Mouse (Mus musculus) midbrain, embryonic 12.5 days (tissue): ENCODE data around the gene Adora2a. TPM values are rescaled to one million over a fixed set of nuclear protein-coding genes. Genes with fewer than 3 reads are reported as not detected.
A peak's percentile ranks its signal among the peaks of the same experiment; 100 is the strongest.

Experiments used
- ATAC-seq: fragments of 200-750 bp; cut with Nextera tagmentation; 2 replicates; pipeline ENCODE4 v1.8.0; 2017; ENCODE audit warnings: low read depth, moderate TSS enrichment, moderate library complexity; ENCODE audit not compliant: low FRiP score
- H3K27ac ChIP-seq: fragments of 300-500 bp; sonication (generic); replicated peaks from 2 replicates; pipeline ENCODE4 v1.5.1; 2016; ENCODE audit warnings: mild to moderate bottlenecking
- H3K27me3 ChIP-seq: fragments of 300-500 bp; sonication (generic); 2 replicates; pipeline ENCODE4 v1.6.1; 2016; ENCODE audit warnings: mild to moderate bottlenecking
- H3K36me3 ChIP-seq: fragments of 300-500 bp; sonication (generic); 2 replicates; pipeline ENCODE4 v1.6.1; 2016
- H3K4me1 ChIP-seq: fragments of 300-500 bp; sonication (generic); 2 replicates; pipeline ENCODE4 v1.6.1; 2016
- H3K4me2 ChIP-seq: fragments of 300-500 bp; sonication (generic); replicated peaks from 2 replicates; pipeline ENCODE4 v1.6.1; 2016; ENCODE audit warnings: mild to moderate bottlenecking, moderate library complexity
- H3K4me3 ChIP-seq: fragments of 300-500 bp; sonication (generic); 2 replicates; pipeline ENCODE4 v1.5.1; 2016; ENCODE audit warnings: mild to moderate bottlenecking
- H3K9ac ChIP-seq: fragments of 300-500 bp; sonication (generic); replicated peaks from 2 replicates; pipeline ENCODE4 v1.6.1; 2016; ENCODE audit warnings: mild to moderate bottlenecking, moderate library complexity
- H3K9me3 ChIP-seq: fragments of 300-500 bp; sonication (generic); 2 replicates; pipeline ENCODE4 v1.6.1; 2016; ENCODE audit warnings: mild to moderate bottlenecking
- WGBS: fragments of 180-500 bp; shearing (Covaris S2); methylation state at CpG from one replicate; pipeline ENCODE4 v1.1.7; 2016; 5-methylcytosine and 5-hydroxymethylcytosine counted together
- polyA plus RNA-seq: library from polyadenylated mRNA; unstranded; fragments of >200 nt; fragmentation: Nextera tagmentation; extraction: Ambion mirVana; gene quantifications from 2 replicates; pipeline ENCODE4 v1.2.1, GENCODE M21; 2016

Adora2a gene
- polyA plus RNA-seq, 1 experiment from 2014 or later = 2.7 TPM

DNA sequence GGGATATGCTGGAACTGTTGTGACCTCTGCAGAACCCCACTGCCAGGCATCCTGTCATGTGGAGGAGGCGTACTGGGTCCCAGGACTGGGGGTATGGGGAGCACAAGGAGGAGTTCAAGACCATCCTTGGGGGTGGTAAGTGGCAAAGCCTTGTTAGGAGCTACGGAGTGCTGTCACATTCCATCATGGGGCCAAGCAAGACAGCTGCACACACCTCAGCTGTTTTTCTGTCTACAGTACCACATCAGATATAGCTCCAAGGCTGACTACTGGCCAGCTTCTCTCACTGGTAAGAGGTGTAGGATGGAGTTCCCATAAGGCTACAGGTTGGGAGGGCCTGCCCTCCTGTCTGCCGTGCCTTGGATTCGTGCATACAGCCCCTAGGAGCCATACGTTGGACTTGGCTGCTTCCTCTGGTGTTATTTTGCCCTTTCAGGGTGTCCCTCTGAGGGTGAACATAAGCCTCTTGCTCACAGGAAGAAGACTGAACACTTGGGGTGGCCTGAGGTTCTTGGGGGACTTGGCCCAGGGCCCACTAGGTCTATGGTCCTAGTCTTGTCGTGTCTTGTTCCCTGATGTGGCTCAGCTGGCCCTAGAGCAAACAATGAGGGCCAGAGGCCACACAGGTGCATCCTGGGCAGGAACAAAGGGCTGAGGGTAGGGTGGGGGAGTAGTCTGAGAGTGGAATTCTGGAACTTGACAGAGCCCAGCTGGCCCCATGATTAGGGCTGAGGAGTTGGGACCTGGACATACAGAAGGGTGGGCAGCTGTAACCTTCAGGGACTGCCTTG is 2.3 kb upstream of the Adora2a start:
- Histone ChIP-seq H3K4me1 (peaks cover 14% of the 10 kb centered on the region), H3K9me3 (no peaks in the 10 kb centered on the region), H3K27me3 (peaks cover 38% of the 10 kb centered on the region), H3K4me3 (no peak overlapping the region), H3K9ac (no peak overlapping the region), H3K4me2 (no peak overlapping the region), H3K27ac (no peak overlapping the region), H3K36me3 (peaks cover 31% of the 10 kb centered on the region)
- 75% methylated on average over 6 of the region's 6 CpGs for WGBS
- ATAC-seq = no peak

DNA sequence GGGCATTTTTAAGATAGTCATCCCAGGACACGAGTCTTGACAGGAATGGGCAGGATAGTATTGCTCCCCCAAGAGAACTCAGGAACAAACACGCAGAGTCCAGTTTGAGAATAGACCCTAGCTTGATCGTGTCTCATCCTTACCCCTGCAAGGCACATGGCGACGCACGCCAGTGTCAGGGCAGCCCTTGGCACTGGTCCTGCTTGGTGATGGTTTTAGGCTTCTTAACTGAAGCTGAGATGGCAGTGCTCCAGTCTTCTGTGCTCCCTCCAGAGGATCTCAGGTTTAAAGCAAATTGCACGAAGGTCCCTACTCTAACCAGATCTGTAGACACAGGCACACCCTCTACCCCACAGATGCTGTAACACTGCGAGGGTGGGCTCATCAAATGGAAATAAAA is 921 bp upstream of the Adora2a start:
- Histone ChIP-seq H3K4me2 (no peak overlapping the region), H3K27ac (no peak overlapping the region), H3K9ac (no peak overlapping the region), H3K9me3 (no peaks in the 10 kb centered on the region), H3K4me3 (no peak overlapping the region), H3K4me1 (peaks cover 14% of the 10 kb centered on the region), H3K27me3 (peaks cover 43% of the 10 kb centered on the region), H3K36me3 (peaks cover 17% of the 10 kb centered on the region; the same call in 1 of the 2 replicates)
- WGBS = 82% methylated on average over 8 of the region's 8 CpGs
- no peak for ATAC-seq

DNA sequence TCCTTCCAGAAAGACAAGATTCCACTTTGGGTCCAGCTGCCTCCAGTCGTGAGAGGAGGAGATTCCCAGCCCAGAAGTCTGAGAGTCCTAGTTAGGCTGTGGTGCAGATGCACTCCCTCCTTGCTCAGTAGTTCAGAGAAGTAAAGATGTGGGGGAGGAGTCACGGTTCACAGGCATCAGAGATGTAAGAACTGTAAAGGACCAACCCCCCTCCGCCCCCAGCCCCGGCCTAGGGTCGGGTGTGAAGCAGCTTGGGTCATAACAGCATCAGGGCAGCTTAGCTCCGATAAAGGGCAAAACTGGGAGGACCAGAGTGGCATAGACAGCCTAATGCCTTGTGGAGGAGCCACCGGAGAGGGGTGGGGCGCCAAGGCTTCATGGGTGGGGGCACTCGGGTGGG is 205 bp upstream of the Adora2a start:
- ATAC-seq = peak; percentile 28
- Histone ChIP-seq H3K4me3 (peak overlapping the region; percentile 42), H3K27ac (no peak overlapping the region), H3K4me1 (peaks cover 14% of the 10 kb centered on the region), H3K9ac (peak overlapping the region; percentile 52; the same call in 1 of the 2 replicates), H3K9me3 (no peaks in the 10 kb centered on the region), H3K36me3 (peaks cover 10% of the 10 kb centered on the region; the same call in 1 of the 2 replicates), H3K27me3 (peaks cover 43% of the 10 kb centered on the region), H3K4me2 (peak overlapping the region; percentile 50)
- WGBS = 6% methylated on average over 9 of the region's 9 CpGs

DNA sequence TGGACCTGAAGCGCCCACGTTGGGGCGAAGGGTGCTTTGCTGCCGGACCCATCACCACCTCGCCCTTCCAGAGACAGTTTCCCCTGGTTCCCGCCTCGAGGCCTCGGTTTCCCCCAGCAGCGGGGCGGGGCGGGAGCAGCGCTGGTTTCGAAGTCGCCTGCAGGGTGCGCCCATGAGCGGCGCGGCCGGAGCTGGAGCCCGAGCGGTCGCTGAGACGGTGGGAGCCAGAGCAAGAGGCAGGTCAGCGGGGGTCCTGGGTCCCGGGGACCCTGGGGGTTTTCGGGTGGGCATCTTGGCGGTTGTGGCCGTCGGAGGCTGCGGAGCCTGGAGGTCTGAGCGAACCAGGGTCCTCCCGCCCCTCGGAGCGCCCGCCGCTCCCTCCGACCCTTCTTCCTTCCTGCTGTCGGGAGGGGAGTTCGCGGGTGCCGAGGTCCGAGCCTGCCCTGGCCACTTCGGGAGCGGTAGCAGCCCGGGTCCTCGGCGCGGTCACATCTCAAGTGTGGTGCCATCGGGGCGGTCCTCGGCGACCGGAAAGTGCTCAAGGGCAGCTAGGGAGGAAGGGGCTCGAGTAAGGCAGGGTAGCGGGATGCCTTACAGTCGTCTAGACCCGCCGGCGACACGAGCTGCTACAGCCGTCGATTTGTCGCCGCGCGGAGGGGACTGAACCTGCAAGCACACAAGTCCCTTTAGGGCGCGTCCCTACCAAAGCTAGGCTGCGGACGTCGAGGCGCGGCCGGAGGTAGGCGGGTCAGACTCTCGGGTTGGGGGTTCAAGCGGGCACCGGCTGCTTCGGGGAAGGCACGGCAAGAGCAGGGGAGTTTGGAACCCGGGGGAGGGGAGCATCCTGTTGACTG is 458 bp downstream of the Adora2a start:
- H3K4me2 ChIP-seq = peak overlapping the region; percentile 50
- ATAC-seq = peak; percentile 73
- 2% methylated on average over 78 of the region's 81 CpGs for WGBS
- H3K9me3 ChIP-seq = no peaks in the 10 kb centered on the region
- no peak overlapping the region for H3K27ac ChIP-seq
- H3K9ac ChIP-seq = peak overlapping the region; percentile 52
- peaks cover 14% of the 10 kb centered on the region for H3K4me1 ChIP-seq
- peak overlapping the region; percentile 42 for H3K4me3 ChIP-seq
- 0 out of 2 replicates have a peak, but pooled peaks cover 4% of the 10 kb centered on the region for H3K36me3 ChIP-seq
- peaks cover 43% of the 10 kb centered on the region for H3K27me3 ChIP-seq

DNA sequence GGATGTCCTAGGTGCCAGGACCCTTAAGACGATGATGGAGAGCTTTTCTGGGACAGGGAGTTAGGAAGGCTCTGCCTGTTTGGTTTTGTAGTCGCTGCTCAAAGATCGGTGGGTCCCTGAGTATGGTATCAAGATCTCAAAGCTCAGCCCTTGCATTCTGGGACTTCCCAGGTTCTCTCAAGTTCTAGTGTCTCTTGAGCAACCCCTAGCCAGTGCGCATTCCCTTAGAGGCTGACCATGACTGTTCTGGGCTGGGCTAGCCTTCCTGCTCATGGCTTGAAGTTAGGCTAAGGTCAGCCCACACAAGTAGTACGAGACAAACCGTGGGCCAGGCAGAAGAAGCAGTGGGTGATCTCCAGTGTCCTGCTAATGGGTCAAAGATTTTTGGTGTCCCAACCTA is 1.5 kb downstream of the Adora2a start:
- no peaks in the 10 kb centered on the region for H3K9me3 ChIP-seq
- H3K27ac ChIP-seq = no peak overlapping the region
- no peaks in the 10 kb centered on the region for H3K36me3 ChIP-seq
- H3K27me3 ChIP-seq = peaks cover 43% of the 10 kb centered on the region
- H3K4me3 ChIP-seq = no peak overlapping the region
- ATAC-seq = no peak
- H3K9ac ChIP-seq = no peak overlapping the region
- H3K4me2 ChIP-seq = 0 out of 2 replicates have a peak overlapping the region, but pooled peaks have one; percentile 50
- 81% methylated on average over 6 of the region's 6 CpGs for WGBS
- H3K4me1 ChIP-seq = peaks cover 14% of the 10 kb centered on the region

DNA sequence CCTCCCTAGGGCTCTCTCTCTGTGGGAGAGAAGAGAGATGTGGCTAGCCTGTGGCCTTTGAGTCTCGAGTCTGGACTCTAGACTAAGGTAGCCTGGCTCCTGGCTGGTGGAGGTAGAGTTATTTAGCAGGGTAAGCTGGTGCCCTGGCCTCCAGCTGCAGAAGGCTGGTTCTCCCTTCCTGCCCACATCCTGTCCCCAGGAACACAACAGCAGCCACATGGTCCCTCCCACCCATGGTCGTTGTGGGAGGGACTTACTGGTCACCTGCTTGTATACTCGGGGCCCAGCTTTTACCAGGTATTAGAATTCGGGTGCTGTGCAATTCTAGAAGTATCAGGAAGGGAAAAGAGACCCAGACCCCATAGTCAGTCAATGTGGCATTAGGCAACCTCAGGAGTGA is 3.6 kb downstream of the Adora2a start:
- no peak overlapping the region for H3K4me2 ChIP-seq
- H3K9ac ChIP-seq = no peak overlapping the region
- peaks cover 14% of the 10 kb centered on the region for H3K4me1 ChIP-seq
- peaks cover 43% of the 10 kb centered on the region for H3K27me3 ChIP-seq
- no peaks in the 10 kb centered on the region for H3K36me3 ChIP-seq
- no peak overlapping the region for H3K27ac ChIP-seq
- H3K9me3 ChIP-seq = no peaks in the 10 kb centered on the region
- ATAC-seq = no peak
- H3K4me3 ChIP-seq = no peak overlapping the region
- WGBS = 70% methylated on average over 4 of the region's 4 CpGs

DNA sequence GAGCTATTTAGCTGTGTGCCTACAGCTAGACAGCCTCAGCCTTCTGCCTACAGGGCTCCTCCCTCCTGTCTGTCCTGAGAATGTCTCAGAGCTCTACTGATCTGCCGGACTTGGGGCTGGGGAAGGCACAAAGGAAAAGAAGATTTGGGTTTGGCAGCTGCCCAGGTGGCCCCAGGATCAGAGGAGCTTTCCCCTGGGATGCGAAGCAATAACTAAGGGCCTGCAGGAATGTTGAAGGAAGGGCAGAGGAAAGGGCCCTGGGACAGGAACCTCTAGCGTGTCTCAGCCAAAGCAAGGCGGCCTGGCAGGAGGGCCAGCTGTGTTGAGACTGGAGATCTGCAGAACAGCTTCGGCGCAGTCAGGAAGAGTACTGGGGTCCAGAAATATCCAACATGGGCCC is 6.3 kb downstream of the Adora2a start:
- no peak overlapping the region for H3K27ac ChIP-seq
- no peaks in the 10 kb centered on the region for H3K36me3 ChIP-seq
- no peak overlapping the region for H3K4me3 ChIP-seq
- ATAC-seq = no peak
- H3K9me3 ChIP-seq = no peaks in the 10 kb centered on the region
- no peak overlapping the region for H3K4me2 ChIP-seq
- H3K27me3 ChIP-seq = peaks cover 19% of the 10 kb centered on the region
- 47% methylated on average over 6 of the region's 6 CpGs for WGBS
- no peak overlapping the region for H3K9ac ChIP-seq
- H3K4me1 ChIP-seq = no peaks in the 10 kb centered on the region

DNA sequence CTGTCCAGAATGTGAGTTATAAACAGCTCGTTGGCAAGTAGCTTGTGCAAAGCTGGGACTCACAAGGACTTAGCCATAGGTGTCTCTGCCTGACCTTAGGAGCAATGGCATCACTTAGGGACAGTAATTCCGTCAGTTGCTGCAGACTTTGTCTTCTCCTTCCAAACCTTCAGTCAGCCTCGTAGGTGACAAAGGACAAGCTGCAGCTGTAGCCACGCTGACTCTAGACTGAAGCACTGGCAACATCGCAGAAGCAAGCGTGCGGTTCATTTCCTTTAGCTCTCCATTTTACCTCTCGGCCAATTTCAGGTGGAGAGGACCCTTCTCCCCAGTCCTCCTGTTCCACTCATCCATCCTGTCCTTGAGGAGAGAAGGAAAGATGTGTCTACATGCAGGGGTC is 7.3 kb downstream of the Adora2a start:
- 87% methylated on average over 8 of the region's 8 CpGs for WGBS
- H3K9me3 ChIP-seq = no peaks in the 10 kb centered on the region
- H3K4me2 ChIP-seq = no peak overlapping the region
- no peak overlapping the region for H3K9ac ChIP-seq
- no peak overlapping the region for H3K27ac ChIP-seq
- no peak overlapping the region for H3K4me3 ChIP-seq
- H3K4me1 ChIP-seq = no peaks in the 10 kb centered on the region
- H3K27me3 ChIP-seq = peaks cover 9% of the 10 kb centered on the region
- no peak for ATAC-seq
- no peaks in the 10 kb centered on the region for H3K36me3 ChIP-seq

DNA sequence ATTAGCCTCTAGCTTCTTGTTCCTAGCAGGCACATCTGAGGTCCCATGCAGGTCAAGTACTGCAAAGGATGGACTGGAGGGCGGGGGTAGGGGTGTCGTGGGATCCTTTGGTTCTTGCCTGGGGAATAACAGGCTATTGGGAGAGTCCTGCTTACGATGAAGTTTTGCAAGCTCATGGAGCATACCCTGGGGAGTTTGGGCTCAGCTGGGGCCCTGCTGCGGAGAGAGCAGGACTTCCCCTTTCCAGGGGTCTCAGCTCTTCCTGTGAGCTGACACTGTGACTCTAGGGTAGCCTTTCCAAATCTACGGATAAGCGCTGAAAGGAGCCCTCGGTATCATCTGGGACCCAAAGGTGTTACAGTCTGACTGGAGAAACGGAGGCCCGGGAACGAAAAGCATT is 7.7 kb downstream of the Adora2a start:
- H3K9me3 ChIP-seq = no peaks in the 10 kb centered on the region
- H3K4me1 ChIP-seq = no peaks in the 10 kb centered on the region
- H3K27me3 ChIP-seq = peaks cover 5% of the 10 kb centered on the region
- no peak overlapping the region for H3K4me3 ChIP-seq
- no peak for ATAC-seq
- no peak overlapping the region for H3K27ac ChIP-seq
- WGBS = 75% methylated on average over 10 of the region's 10 CpGs
- no peaks in the 10 kb centered on the region for H3K36me3 ChIP-seq
- H3K4me2 ChIP-seq = no peak overlapping the region
- no peak overlapping the region for H3K9ac ChIP-seq

DNA sequence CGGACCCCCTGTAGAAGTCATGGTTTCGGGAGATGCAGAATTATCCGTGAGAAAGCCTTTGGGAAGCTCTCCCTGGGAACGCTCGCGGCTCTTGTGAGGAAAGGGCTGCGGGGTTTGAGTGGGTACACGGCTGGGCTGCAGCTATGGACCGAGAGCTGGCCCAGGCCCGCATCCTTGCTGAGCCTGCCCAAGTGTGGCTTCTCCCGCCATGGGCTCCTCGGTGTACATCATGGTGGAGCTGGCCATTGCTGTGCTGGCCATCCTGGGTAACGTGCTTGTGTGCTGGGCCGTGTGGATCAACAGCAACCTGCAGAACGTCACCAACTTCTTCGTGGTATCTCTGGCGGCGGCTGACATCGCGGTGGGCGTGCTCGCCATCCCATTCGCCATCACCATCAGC is 9.1 kb downstream of the Adora2a start:
- H3K27ac ChIP-seq = no peak overlapping the region
- no peaks in the 10 kb centered on the region for H3K9me3 ChIP-seq
- no peaks in the 10 kb centered on the region for H3K4me1 ChIP-seq
- H3K4me3 ChIP-seq = no peak overlapping the region
- H3K9ac ChIP-seq = no peak overlapping the region
- H3K4me2 ChIP-seq = no peak overlapping the region
- no peak for ATAC-seq
- no peaks in the 10 kb centered on the region for H3K36me3 ChIP-seq
- no peaks in the 10 kb centered on the region for H3K27me3 ChIP-seq
- WGBS = 93% methylated on average over 23 of the region's 23 CpGs

DNA sequence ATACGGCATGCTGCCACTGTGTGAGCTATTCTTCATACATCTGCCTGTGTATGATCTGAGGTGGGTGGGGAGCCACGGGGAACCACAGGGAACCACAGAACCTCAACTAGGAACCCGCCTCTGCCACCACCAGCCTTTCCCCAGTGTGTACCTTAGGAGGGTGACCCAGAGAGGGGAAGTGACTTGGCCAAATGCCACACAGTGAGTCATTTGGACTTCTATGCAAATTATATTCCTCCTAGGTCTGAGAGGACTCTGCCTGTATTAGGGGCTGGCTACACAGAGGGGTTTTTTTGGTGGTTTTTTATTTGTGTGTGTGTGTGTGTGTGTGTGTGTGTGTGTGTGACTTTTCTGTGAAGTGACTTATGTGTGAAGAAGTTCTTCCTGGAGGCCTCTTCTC is 9.9 kb downstream of the Adora2a start:
- H3K9ac ChIP-seq = no peak overlapping the region
- H3K27ac ChIP-seq = no peak overlapping the region
- ATAC-seq = no peak
- no peak overlapping the region for H3K4me3 ChIP-seq
- no peak overlapping the region for H3K4me2 ChIP-seq
- no peaks in the 10 kb centered on the region for H3K4me1 ChIP-seq
- WGBS = 86% methylated on average over 3 of the region's 3 CpGs
- no peaks in the 10 kb centered on the region for H3K27me3 ChIP-seq
- no peaks in the 10 kb centered on the region for H3K9me3 ChIP-seq
- H3K36me3 ChIP-seq = no peaks in the 10 kb centered on the region

DNA sequence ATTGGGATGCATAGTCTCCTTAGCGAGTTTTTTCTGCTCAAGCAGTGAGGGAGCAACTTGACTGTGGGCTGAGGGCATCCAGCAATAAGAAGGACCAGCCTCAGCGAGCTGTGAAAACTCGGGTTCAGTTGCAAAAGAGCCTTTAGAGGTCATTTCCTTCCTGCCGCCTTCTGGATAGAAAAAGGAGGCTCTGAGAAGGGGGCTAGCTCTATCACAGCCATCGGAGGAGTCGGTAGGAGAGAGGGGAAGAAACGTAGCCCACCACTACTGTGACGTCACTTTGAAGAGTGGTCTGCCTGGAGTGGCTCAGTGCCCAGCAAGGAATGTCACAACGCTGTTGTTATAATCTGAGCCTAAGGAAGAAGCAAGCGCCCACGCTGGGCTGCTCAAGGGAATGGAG is 10.4 kb downstream of the Adora2a start:
- no peaks in the 10 kb centered on the region for H3K36me3 ChIP-seq
- H3K4me1 ChIP-seq = no peaks in the 10 kb centered on the region
- no peak overlapping the region for H3K27ac ChIP-seq
- H3K4me3 ChIP-seq = no peak overlapping the region
- ATAC-seq = no peak
- no peaks in the 10 kb centered on the region for H3K27me3 ChIP-seq
- H3K4me2 ChIP-seq = no peak overlapping the region
- 85% methylated on average over 11 of the region's 11 CpGs for WGBS
- no peak overlapping the region for H3K9ac ChIP-seq
- no peaks in the 10 kb centered on the region for H3K9me3 ChIP-seq
